Mouse (Mus musculus): Measurements from ENCODE around the gene Elavl2.

Gene Elavl2

GRCm38 (mm10) chr4:91371131-91371818, 29.3 kb downstream of the Elavl2 start:
- TF ChIP-seq CTCF (conservative IDR thresholded peaks at IDR 0.05; ENCODE audit: low read length) = no peak
- peaks cover 3% of the 10 kb centered on the region; the same call in 1 of the 2 replicates for H3K36me3 ChIP-seq (ENCODE audit: insufficient read depth, low read length)
- H3K9me3 ChIP-seq (ENCODE audit: low read length) = no peaks in the 10 kb centered on the region
- H3K27me3 ChIP-seq (ENCODE audit: insufficient read depth, low read length) = peaks cover 35% of the 10 kb centered on the region
- peaks cover 77% of the 10 kb centered on the region for H3K4me1 ChIP-seq (replicated peaks; ENCODE audit: low read depth, low read length)
- peak overlapping the region; percentile 90 for H3K4me3 ChIP-seq (replicated peaks; ENCODE audit: low read length)

- Histone ChIP-seq H3K4me3 (replicated peaks; ENCODE audit: low read length) (0 out of 2 replicates have a peak overlapping the region, but pooled peaks have one; percentile 7), H3K4me1 (replicated peaks; ENCODE audit: low read depth, low read length) (peaks cover 92% of the 10 kb centered on the region), H3K27me3 (ENCODE audit: insufficient read depth, low read length) (no peaks in the 10 kb centered on the region), H3K36me3 (ENCODE audit: insufficient read depth, low read length) (peaks cover 30% of the 10 kb centered on the region), H3K9me3 (ENCODE audit: low read length) (no peaks in the 10 kb centered on the region)
- TF ChIP-seq CTCF (conservative IDR thresholded peaks at IDR 0.05; ENCODE audit: low read length) = no peak
- TF ChIP-seq POU5F1 (IDR thresholded peaks at IDR 0.05; ENCODE audit: borderline replicate concordance, low read length) = no peak
- TF ChIP-seq NANOG (IDR thresholded peaks at IDR 0.05; ENCODE audit: borderline replicate concordance, low read length) = no peak
Measured at GRCm38 (mm10) chr4:91365276-91365675, 35.3 kb downstream of the Elavl2 start.

GRCm38 (mm10) chr4:91363963-91364362, 36.6 kb downstream of the Elavl2 start:
- TF ChIP-seq CTCF (conservative IDR thresholded peaks at IDR 0.05; ENCODE audit: low read length) = no peak
- no peak for TF ChIP-seq NANOG (IDR thresholded peaks at IDR 0.05; ENCODE audit: borderline replicate concordance, low read length)
- no peak for TF ChIP-seq POU5F1 (IDR thresholded peaks at IDR 0.05; ENCODE audit: borderline replicate concordance, low read length)
- Histone ChIP-seq H3K4me1 (replicated peaks; ENCODE audit: low read depth, low read length) (peaks cover 87% of the 10 kb centered on the region), H3K27me3 (ENCODE audit: insufficient read depth, low read length) (no peaks in the 10 kb centered on the region), H3K9me3 (ENCODE audit: low read length) (no peaks in the 10 kb centered on the region), H3K4me3 (replicated peaks; ENCODE audit: low read length) (no peak overlapping the region), H3K36me3 (ENCODE audit: insufficient read depth, low read length) (peaks cover 36% of the 10 kb centered on the region)

GRCm38 (mm10) chr4:91362520-91362919, 38.1 kb downstream of the Elavl2 start:
- H3K4me3 ChIP-seq (replicated peaks; ENCODE audit: low read length) = no peak overlapping the region
- no peak for TF ChIP-seq POU5F1 (IDR thresholded peaks at IDR 0.05; ENCODE audit: borderline replicate concordance, low read length)
- TF ChIP-seq NANOG (IDR thresholded peaks at IDR 0.05; ENCODE audit: borderline replicate concordance, low read length) = no peak
- no peak for TF ChIP-seq CTCF (conservative IDR thresholded peaks at IDR 0.05; ENCODE audit: low read length)
- H3K27me3 ChIP-seq (ENCODE audit: insufficient read depth, low read length) = no peaks in the 10 kb centered on the region
- peaks cover 40% of the 10 kb centered on the region for H3K36me3 ChIP-seq (ENCODE audit: insufficient read depth, low read length)
- peaks cover 90% of the 10 kb centered on the region for H3K4me1 ChIP-seq (replicated peaks; ENCODE audit: low read depth, low read length)
- H3K9me3 ChIP-seq (ENCODE audit: low read length) = no peaks in the 10 kb centered on the region

- Histone ChIP-seq H3K4me1 (replicated peaks; ENCODE audit: low read depth, low read length) (peaks cover 84% of the 10 kb centered on the region), H3K27me3 (ENCODE audit: insufficient read depth, low read length) (no peaks in the 10 kb centered on the region), H3K9me3 (ENCODE audit: low read length) (no peaks in the 10 kb centered on the region), H3K36me3 (ENCODE audit: insufficient read depth, low read length) (peaks cover 22% of the 10 kb centered on the region), H3K4me3 (replicated peaks; ENCODE audit: low read length) (peak overlapping the region; percentile 17; the same call in 1 of the 2 replicates)
- no peak for TF ChIP-seq CTCF (conservative IDR thresholded peaks at IDR 0.05; ENCODE audit: low read length)
- no peak for TF ChIP-seq POU5F1 (IDR thresholded peaks at IDR 0.05; ENCODE audit: borderline replicate concordance, low read length)
- no peak for TF ChIP-seq NANOG (IDR thresholded peaks at IDR 0.05; ENCODE audit: borderline replicate concordance, low read length)
Measured at GRCm38 (mm10) chr4:91353138-91353537, 47.4 kb downstream of the Elavl2 start.

GRCm38 (mm10) chr4:91349579-91349978, 51.0 kb downstream of the Elavl2 start:
- no peaks in the 10 kb centered on the region for H3K9me3 ChIP-seq (ENCODE audit: low read length)
- no peak overlapping the region for H3K4me3 ChIP-seq (replicated peaks; ENCODE audit: low read length)
- H3K27me3 ChIP-seq (ENCODE audit: insufficient read depth, low read length) = no peaks in the 10 kb centered on the region
- no peak for TF ChIP-seq NANOG (IDR thresholded peaks at IDR 0.05; ENCODE audit: borderline replicate concordance, low read length)
- TF ChIP-seq POU5F1 (IDR thresholded peaks at IDR 0.05; ENCODE audit: borderline replicate concordance, low read length) = no peak
- TF ChIP-seq CTCF (conservative IDR thresholded peaks at IDR 0.05; ENCODE audit: low read length) = no peak
- H3K36me3 ChIP-seq (ENCODE audit: insufficient read depth, low read length) = peaks cover 11% of the 10 kb centered on the region
- H3K4me1 ChIP-seq (replicated peaks; ENCODE audit: low read depth, low read length) = peaks cover 83% of the 10 kb centered on the region

GRCm38 (mm10) chr4:91334177-91334576, 66.4 kb downstream of the Elavl2 start:
- TF ChIP-seq CTCF (conservative IDR thresholded peaks at IDR 0.05; ENCODE audit: low read length) = no peak
- no peak for TF ChIP-seq NANOG (IDR thresholded peaks at IDR 0.05; ENCODE audit: borderline replicate concordance, low read length)
- no peak for TF ChIP-seq POU5F1 (IDR thresholded peaks at IDR 0.05; ENCODE audit: borderline replicate concordance, low read length)
- no peak overlapping the region for H3K4me3 ChIP-seq (replicated peaks; ENCODE audit: low read length)
- H3K4me1 ChIP-seq (replicated peaks; ENCODE audit: low read depth, low read length) = peaks cover 56% of the 10 kb centered on the region
- no peaks in the 10 kb centered on the region for H3K27me3 ChIP-seq (ENCODE audit: insufficient read depth, low read length)
- H3K36me3 ChIP-seq (ENCODE audit: insufficient read depth, low read length) = peaks cover 26% of the 10 kb centered on the region
- no peaks in the 10 kb centered on the region for H3K9me3 ChIP-seq (ENCODE audit: low read length)

GRCm38 (mm10) chr4:91310801-91311200, 89.8 kb downstream of the Elavl2 start:
- H3K9me3 ChIP-seq (ENCODE audit: low read length) = no peaks in the 10 kb centered on the region
- H3K36me3 ChIP-seq (ENCODE audit: insufficient read depth, low read length) = peaks cover 44% of the 10 kb centered on the region
- TF ChIP-seq POU5F1 (IDR thresholded peaks at IDR 0.05; ENCODE audit: borderline replicate concordance, low read length) (no peak), NANOG (IDR thresholded peaks at IDR 0.05; ENCODE audit: borderline replicate concordance, low read length) (no peak), CTCF (conservative IDR thresholded peaks at IDR 0.05; ENCODE audit: low read length) (no peak)
- peaks cover 30% of the 10 kb centered on the region for H3K4me1 ChIP-seq (replicated peaks; ENCODE audit: low read depth, low read length)
- no peak overlapping the region for H3K4me3 ChIP-seq (replicated peaks; ENCODE audit: low read length)
- no peaks in the 10 kb centered on the region for H3K27me3 ChIP-seq (ENCODE audit: insufficient read depth, low read length)

- H3K4me1 ChIP-seq (replicated peaks; ENCODE audit: low read depth, low read length) = peaks cover 51% of the 10 kb centered on the region
- H3K9me3 ChIP-seq (ENCODE audit: low read length) = no peaks in the 10 kb centered on the region
- no peaks in the 10 kb centered on the region for H3K27me3 ChIP-seq (ENCODE audit: insufficient read depth, low read length)
- no peak overlapping the region for H3K4me3 ChIP-seq (replicated peaks; ENCODE audit: low read length)
- H3K36me3 ChIP-seq (ENCODE audit: insufficient read depth, low read length) = peaks cover 24% of the 10 kb centered on the region
- TF ChIP-seq POU5F1 (IDR thresholded peaks at IDR 0.05; ENCODE audit: borderline replicate concordance, low read length) = no peak
- TF ChIP-seq NANOG (IDR thresholded peaks at IDR 0.05; ENCODE audit: borderline replicate concordance, low read length) = no peak
- TF ChIP-seq CTCF (conservative IDR thresholded peaks at IDR 0.05; ENCODE audit: low read length) = no peak
Measured at GRCm38 (mm10) chr4:91297706-91298105, 102.9 kb downstream of the Elavl2 start.
